Mouse (Mus musculus): ENCODE data around the gene Lrrc9.

- TF ChIP-seq CTCF (IDR thresholded peaks at IDR 0.05; ENCODE audit: low read depth), result no peak
- no peak for TF ChIP-seq EP300 (IDR thresholded peaks at IDR 0.05; ENCODE audit: low read depth)
Observed at GRCm38 (mm10) chr12:72433241-72433865, 8.3 kb upstream of the Lrrc9 start.
